Mouse (Mus musculus): ENCODE measurements at regions not wholly inside any gene's neighbourhood (a gene's known extent, or its start where the extent isn't known, plus 50 kb on each side); places are given as distances from the start of the nearest gene placed in this dataset.

- DNase-seq, result no peak
Observed at GRCm38 (mm10) chr9:85449493-85449892, 122.3 kb upstream of the Tent5a start.

GRCm38 (mm10) chr9:85442761-85443505 lies 115.8 kb upstream of the Tent5a start:
- no peak for DNase-seq

GRCm38 (mm10) chr9:85439664-85440063 lies 112.5 kb upstream of the Tent5a start:
- DNase-seq, result no peak

- no peak for DNase-seq
Observed at GRCm38 (mm10) chr9:85432220-85432619, 105.1 kb upstream of the Tent5a start.

- DNase-seq, result no peak
Observed at GRCm38 (mm10) chr9:85426809-85427208, 99.7 kb upstream of the Tent5a start.

- no peak for DNase-seq
Observed at GRCm38 (mm10) chr9:85423908-85424307, 96.8 kb upstream of the Tent5a start.

GRCm38 (mm10) chr9:85414391-85414790 lies 87.2 kb upstream of the Tent5a start:
- DNase-seq, result no peak

- DNase-seq, result no peak
Observed at GRCm38 (mm10) chr9:85413813-85414212, 86.7 kb upstream of the Tent5a start.

GRCm38 (mm10) chr9:85410643-85411296 lies 83.6 kb upstream of the Tent5a start:
- peak; percentile 40 for DNase-seq

GRCm38 (mm10) chr9:85409974-85410506 lies 82.9 kb upstream of the Tent5a start:
- DNase-seq, result no peak

GRCm38 (mm10) chr9:85408461-85408860 lies 81.3 kb upstream of the Tent5a start:
- DNase-seq, result peak; percentile 37

GRCm38 (mm10) chr9:85407592-85407991 lies 80.4 kb upstream of the Tent5a start:
- peak; percentile 48 for DNase-seq

- no peak for DNase-seq
Observed at GRCm38 (mm10) chr9:85401736-85402135, 74.6 kb upstream of the Tent5a start.

- DNase-seq, result no peak
Observed at GRCm38 (mm10) chr9:85400600-85401313, 73.6 kb upstream of the Tent5a start.

GRCm38 (mm10) chr9:85394975-85395374 lies 67.8 kb upstream of the Tent5a start:
- DNase-seq, result no peak

- DNase-seq, result no peak
Observed at GRCm38 (mm10) chr9:85391283-85391682, 64.1 kb upstream of the Tent5a start.

GRCm38 (mm10) chr9:85388775-85389393 lies 61.7 kb upstream of the Tent5a start:
- DNase-seq, result no peak

- DNase-seq, result no peak
Observed at GRCm38 (mm10) chr9:85382413-85382812, 55.3 kb upstream of the Tent5a start.

GRCm38 (mm10) chr9:85380756-85381155 lies 53.6 kb upstream of the Tent5a start:
- DNase-seq, result no peak

GRCm38 (mm10) chr9:85379135-85379534 lies 52.0 kb upstream of the Tent5a start:
- DNase-seq, result no peak

All from kidney, adult 18-20 months (tissue).